Mouse (Mus musculus) liver, embryonic 11.5 days (tissue): ENCODE data around the gene Vmn1r21. TPM values are rescaled to one million over a fixed set of nuclear protein-coding genes. Genes with fewer than 3 reads are reported as not detected.

Experiments
- ATAC-seq: fragments of 200-750 bp; cut with Nextera tagmentation; replicated peaks from 2 replicates; pipeline ENCODE4 v1.8.0; 2017; ENCODE audit warnings: moderate number of reproducible peaks, mild to moderate bottlenecking, moderate TSS enrichment, moderate library complexity; ENCODE audit not compliant: low FRiP score
- DNase-seq: peaks from one replicate; pipeline ENCODE4 v3.0.0-alpha.2; 2017; ENCODE audit warnings: low spot score
- H3K27ac ChIP-seq: fragments of 300-500 bp; sonication (generic); 2 replicates; pipeline ENCODE4 v1.5.1; 2014; ENCODE audit warnings: mild to moderate bottlenecking, low read depth, low read length, control low read depth
- H3K27me3 ChIP-seq: fragments of 300-500 bp; sonication (generic); replicated peaks from 2 replicates; pipeline ENCODE4 v1.6.1; 2014; ENCODE audit warnings: low read length, mixed read lengths; ENCODE audit not compliant: control insufficient read depth, insufficient read depth
- H3K36me3 ChIP-seq: fragments of 300-500 bp; sonication (generic); 2 replicates; pipeline ENCODE4 v1.6.1; 2014; ENCODE audit warnings: mild to moderate bottlenecking, low read length, moderate library complexity, mixed read lengths; ENCODE audit not compliant: control insufficient read depth, insufficient read depth
- H3K4me1 ChIP-seq: fragments of 300-500 bp; sonication (generic); replicated peaks from 2 replicates; pipeline ENCODE4 v1.6.1; 2014; ENCODE audit warnings: low read length, mixed read lengths; ENCODE audit not compliant: control insufficient read depth, insufficient read depth
- H3K4me2 ChIP-seq: fragments of 300-500 bp; sonication (generic); 2 replicates; pipeline ENCODE4 v1.6.1; 2014; ENCODE audit warnings: mild to moderate bottlenecking, control low read depth, moderate library complexity
- H3K4me3 ChIP-seq: fragments of 300-500 bp; sonication (generic); 2 replicates; pipeline ENCODE4 v1.5.1; 2014; ENCODE audit warnings: low read depth, low read length, control low read depth
- H3K9ac ChIP-seq: fragments of 300-500 bp; sonication (generic); 2 replicates; pipeline ENCODE4 v1.6.1; 2014; ENCODE audit warnings: low read depth, low read length, control low read depth
- H3K9me3 ChIP-seq: fragments of 300-500 bp; sonication (generic); 2 replicates; pipeline ENCODE4 v1.6.1; 2016; ENCODE audit warnings: low read length, inconsistent platforms, mixed read lengths; ENCODE audit not compliant: control insufficient read depth
- WGBS: fragments of 180-500 bp; shearing (Covaris S2); extraction: QIAGEN DNeasy Blood & Tissue Kit; methylation state at CpG from one replicate; pipeline ENCODE4 v1.1.7; 2014; 5-methylcytosine and 5-hydroxymethylcytosine counted together
- polyA plus RNA-seq: library from polyadenylated mRNA; unstranded; fragments of >200 nt; fragmentation: Nextera tagmentation; extraction: Ambion mirVana; gene quantifications from 2 replicates; pipeline ENCODE4 v1.2.1, GENCODE M21; 2014

Gene Vmn1r21
- polyA plus RNA-seq, 1 experiment from 2014 or later, result not detected

- Histone ChIP-seq H3K4me1 (peaks cover 4% of the 10 kb centered on the region; the same call in 1 of the 2 replicates), H3K9ac (no peak overlapping the region), H3K9me3 (no peaks in the 10 kb centered on the region), H3K4me3 (no peak overlapping the region), H3K36me3 (no peaks in the 10 kb centered on the region), H3K27ac (no peak overlapping the region), H3K27me3 (no peaks in the 10 kb centered on the region), H3K4me2 (no peak overlapping the region)
- 56% methylated on average over 3 of the region's 3 CpGs for WGBS
- DNase-seq, result no peak
- no peak; the same call in 1 of the 2 replicates for ATAC-seq
Measured at GRCm38 (mm10) chr6:57795835-57796234, 54.3 kb downstream of the Vmn1r21 start.

Other genes with a start within 250 kb of the Vmn1r21 start
- gene Pyurf, start 158.3 kb downstream of the Vmn1r21 start, polyA plus RNA-seq, result 13.5 and 14.9 TPM in 2 replicates
- 21.5 and 25.9 TPM in 2 replicates for gene Lancl2, start 147.8 kb downstream of the Vmn1r21 start, polyA plus RNA-seq
- gene Vopp1, start 25.2 kb downstream of the Vmn1r21 start, polyA plus RNA-seq, result 23.8 and 24.3 TPM in 2 replicates
- gene Vmn1r22, start 57.7 kb upstream of the Vmn1r21 start, polyA plus RNA-seq, result not detected in 2 replicates
- gene Vmn1r23, start 76.5 kb upstream of the Vmn1r21 start, polyA plus RNA-seq, result not detected in 2 replicates
- gene Vmn1r24, start 111.2 kb upstream of the Vmn1r21 start, polyA plus RNA-seq, result not detected in 2 replicates
- gene Vmn1r25, start 130.5 kb upstream of the Vmn1r21 start, polyA plus RNA-seq, result not detected in 2 replicates
- not detected in 2 replicates for gene Vmn1r26, start 164.8 kb upstream of the Vmn1r21 start, polyA plus RNA-seq